Mouse (Mus musculus) midbrain, postnatal 0 days (tissue): Measurements from ENCODE around the gene Olfr531. TPM values are rescaled to one million over a fixed set of nuclear protein-coding genes. Genes with fewer than 3 reads are reported as not detected.

Source experiments
- ATAC-seq: fragments of 200-750 bp; cut with Nextera tagmentation; 2 replicates; pipeline ENCODE4 v1.8.0; 2017; ENCODE audit warnings: moderate number of reproducible peaks, mild to moderate bottlenecking, moderate TSS enrichment, moderate library complexity; ENCODE audit not compliant: low FRiP score
- DNase-seq: peaks from one replicate; pipeline ENCODE4 v3.0.0-alpha.2; 2015; ENCODE audit warnings: low spot score
- H3K27ac ChIP-seq: fragments of 300-500 bp; sonication (generic); 2 replicates; pipeline ENCODE4 v1.5.1; 2014; ENCODE audit warnings: low read depth, mild to moderate bottlenecking, low read length, mixed read lengths
- H3K27me3 ChIP-seq: fragments of 300-500 bp; sonication (generic); 2 replicates; pipeline ENCODE4 v1.6.1; 2014; ENCODE audit warnings: low read length, control low read depth, mixed read lengths; ENCODE audit not compliant: insufficient read depth
- H3K36me3 ChIP-seq: fragments of 300-500 bp; sonication (generic); 2 replicates; pipeline ENCODE4 v1.6.1; 2014; ENCODE audit warnings: low read length, control low read depth, mixed read lengths; ENCODE audit not compliant: insufficient read depth
- H3K4me1 ChIP-seq: fragments of 300-500 bp; sonication (generic); 2 replicates; pipeline ENCODE4 v1.6.1; 2014; ENCODE audit warnings: mild to moderate bottlenecking, control low read depth, antibody characterized with exemption, low read length, mixed read lengths; ENCODE audit not compliant: insufficient read depth
- H3K4me2 ChIP-seq: fragments of 300-500 bp; sonication (generic); 2 replicates; pipeline ENCODE4 v1.6.1; 2014; ENCODE audit warnings: low read depth, mild to moderate bottlenecking, low read length, mixed read lengths; ENCODE audit not compliant: poor library complexity, severe bottlenecking
- H3K4me3 ChIP-seq: fragments of 300-500 bp; sonication (generic); 2 replicates; pipeline ENCODE4 v1.5.1; 2014; ENCODE audit warnings: low read depth, mild to moderate bottlenecking, low read length, moderate library complexity
- H3K9ac ChIP-seq: fragments of 300-500 bp; sonication (generic); replicated peaks from 2 replicates; pipeline ENCODE4 v1.6.1; 2014; ENCODE audit warnings: mild to moderate bottlenecking, low read length, moderate library complexity, mixed read lengths; ENCODE audit not compliant: poor library complexity, severe bottlenecking
- H3K9me3 ChIP-seq: fragments of 300-500 bp; sonication (generic); 2 replicates; pipeline ENCODE4 v1.6.1; 2016; ENCODE audit warnings: low read length, control low read depth
- CTCF ChIP-seq: IDR thresholded peaks from 2 replicates; pipeline ENCODE4 v1.5.1; 2016; ENCODE audit warnings: antibody characterized with exemption, mild to moderate bottlenecking
- WGBS: fragments of 180-500 bp; shearing (Covaris S2); extraction: QIAGEN DNeasy Blood & Tissue Kit; methylation state at CpG from one replicate; pipeline ENCODE4 v1.1.7; 2014; 5-methylcytosine and 5-hydroxymethylcytosine counted together
- polyA plus RNA-seq: library from polyadenylated mRNA; unstranded; fragments of >200 nt; fragmentation: Nextera tagmentation; extraction: Ambion mirVana; gene quantifications from 2 replicates; pipeline ENCODE4 v1.2.1, GENCODE M21; 2015
- total RNA-seq: library from RNA; depleted of rRNA; stranded (reverse); fragments of >200 nt; gene quantifications from 2 replicates; pipeline ENCODE4 v1.2.3, GENCODE M21; 2014; rRNA removed

The Olfr531 gene
- total and polyA plus RNA-seq, 2 experiments from 2014 or later: not detected

DNA sequence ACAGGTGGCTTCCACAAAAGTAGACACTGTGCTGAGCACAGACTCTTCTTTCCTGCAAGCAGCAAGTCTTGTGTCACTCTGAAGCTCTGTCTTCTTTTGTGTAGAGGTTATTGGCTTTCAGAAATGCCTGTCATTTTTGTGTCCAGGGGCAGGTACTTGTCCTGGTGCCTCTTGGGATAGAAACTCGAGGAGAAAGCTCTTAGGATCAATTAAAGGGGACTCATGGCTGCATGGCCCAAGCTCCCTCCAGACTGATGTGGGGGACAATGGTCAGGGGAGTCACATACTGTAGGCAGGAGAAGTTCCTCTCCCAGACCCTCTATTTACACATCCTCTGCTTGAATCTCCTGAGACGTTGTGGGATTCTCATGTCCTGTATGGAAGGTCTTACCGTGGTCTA lies 41.1 kb downstream of the Olfr531 start, which contains the start of gene Olfr60:
Gene Olfr60, minus strand, starts transcription at position 101 of the 400 bp plus-strand sequence.
- 70% methylated on average over 3 of the region's 3 CpGs for WGBS
- H3K4me1 ChIP-seq: no peaks in the 10 kb centered on the region
- H3K4me2 ChIP-seq: no peak within 1 kb of the TSS
- ATAC-seq (no peak), DNase-seq (no peak)
- no peak for TF ChIP-seq CTCF
- no peaks in the 10 kb centered on the region for H3K36me3 ChIP-seq
- H3K27ac ChIP-seq: no peak within 1 kb of the TSS
- no peak within 1 kb of the TSS for H3K9ac ChIP-seq
- no peaks in the 10 kb centered on the region for H3K27me3 ChIP-seq
- no peaks in the 10 kb centered on the region for H3K9me3 ChIP-seq
- no peak within 1 kb of the TSS for H3K4me3 ChIP-seq

Other genes starting within 250 kb of the Olfr531 start
- gene Sprn, start 248.0 kb downstream of the Olfr531 start, total RNA-seq: 63.9 and 70.5 TPM in 2 replicates
- 34.9 and 38.3 TPM in 2 replicates for gene Sprn, start 248.0 kb downstream of the Olfr531 start, polyA plus RNA-seq
- gene Olfr522, start 238.2 kb downstream of the Olfr531 start, total RNA-seq: not detected in 2 replicates
- not detected in 2 replicates for gene Olfr522, start 238.2 kb downstream of the Olfr531 start, polyA plus RNA-seq
- not detected in 2 replicates for gene Olfr523, start 229.7 kb downstream of the Olfr531 start, total RNA-seq
- 0.05 TPM in 1 of 2 replicates, not detected in the other for gene Olfr523, start 229.7 kb downstream of the Olfr531 start, polyA plus RNA-seq
- gene Olfr524, start 197.0 kb downstream of the Olfr531 start, total RNA-seq: not detected in 2 replicates
- not detected in 2 replicates for gene Olfr524, start 197.0 kb downstream of the Olfr531 start, polyA plus RNA-seq
- gene Cd163l1, start 184.7 kb downstream of the Olfr531 start, total RNA-seq: not detected in 2 replicates
- gene Cd163l1, start 184.7 kb downstream of the Olfr531 start, polyA plus RNA-seq: not detected in 2 replicates
- gene 5830411N06Rik, start 155.6 kb downstream of the Olfr531 start, total RNA-seq: not detected in 2 replicates
- 0.04 TPM in 1 of 2 replicates, not detected in the other for gene 5830411N06Rik, start 155.6 kb downstream of the Olfr531 start, polyA plus RNA-seq
- gene Olfr525, start 82.1 kb downstream of the Olfr531 start, total RNA-seq: not detected in 2 replicates
- gene Olfr525, start 82.1 kb downstream of the Olfr531 start, polyA plus RNA-seq: not detected in 2 replicates
- not detected in 2 replicates for gene Olfr527, start 68.9 kb downstream of the Olfr531 start, total RNA-seq
- not detected in 2 replicates for gene Olfr527, start 68.9 kb downstream of the Olfr531 start, polyA plus RNA-seq
- gene Olfr60, start 41.2 kb downstream of the Olfr531 start, total RNA-seq: not detected in 2 replicates
- not detected in 2 replicates for gene Olfr60, start 41.2 kb downstream of the Olfr531 start, polyA plus RNA-seq
- not detected in 2 replicates for gene Olfr530, start 26.6 kb downstream of the Olfr531 start, total RNA-seq
- gene Olfr530, start 26.6 kb downstream of the Olfr531 start, polyA plus RNA-seq: not detected in 2 replicates
- not detected in 2 replicates for gene Olfr532, start 18.7 kb upstream of the Olfr531 start, total RNA-seq
- not detected in 2 replicates for gene Olfr532, start 18.7 kb upstream of the Olfr531 start, polyA plus RNA-seq
- gene Olfr533, start 60.5 kb upstream of the Olfr531 start, total RNA-seq: not detected in 2 replicates
- not detected in 2 replicates for gene Olfr533, start 60.5 kb upstream of the Olfr531 start, polyA plus RNA-seq
- not detected in 2 replicates for gene Olfr535, start 81.3 kb upstream of the Olfr531 start, total RNA-seq
- gene Olfr535, start 81.3 kb upstream of the Olfr531 start, polyA plus RNA-seq: not detected in 2 replicates
- 0.05 TPM in 1 of 2 replicates, not detected in the other for gene Olfr536, start 104.5 kb upstream of the Olfr531 start, total RNA-seq
- not detected in 2 replicates for gene Olfr536, start 104.5 kb upstream of the Olfr531 start, polyA plus RNA-seq
- not detected in 2 replicates for gene Olfr538, start 165.0 kb upstream of the Olfr531 start, total RNA-seq
- gene Olfr538, start 165.0 kb upstream of the Olfr531 start, polyA plus RNA-seq: not detected in 2 replicates
- not detected in 2 replicates for gene Olfr46, start 198.4 kb upstream of the Olfr531 start, total RNA-seq
- not detected in 2 replicates for gene Olfr46, start 198.4 kb upstream of the Olfr531 start, polyA plus RNA-seq
- not detected in 2 replicates for gene Olfr61, start 226.1 kb upstream of the Olfr531 start, total RNA-seq
- gene Olfr61, start 226.1 kb upstream of the Olfr531 start, polyA plus RNA-seq: not detected in 2 replicates
- not detected in 2 replicates for gene Olfr53, start 243.5 kb upstream of the Olfr531 start, total RNA-seq
- gene Olfr53, start 243.5 kb upstream of the Olfr531 start, polyA plus RNA-seq: not detected in 2 replicates